Mouse (Mus musculus) stomach, postnatal 0 days (tissue): ENCODE results near the gene AI481877.

ENCODE experiments used
- CTCF ChIP-seq: IDR thresholded peaks from 2 replicates; pipeline ENCODE4 v1.5.1; 2016; ENCODE audit warnings: antibody characterized with exemption, low read depth, mild to moderate bottlenecking, moderate library complexity
- EP300 ChIP-seq: optimal IDR thresholded peaks from 2 replicates; pipeline ENCODE3; 2016; ENCODE audit warnings: antibody characterized with exemption

DNA sequence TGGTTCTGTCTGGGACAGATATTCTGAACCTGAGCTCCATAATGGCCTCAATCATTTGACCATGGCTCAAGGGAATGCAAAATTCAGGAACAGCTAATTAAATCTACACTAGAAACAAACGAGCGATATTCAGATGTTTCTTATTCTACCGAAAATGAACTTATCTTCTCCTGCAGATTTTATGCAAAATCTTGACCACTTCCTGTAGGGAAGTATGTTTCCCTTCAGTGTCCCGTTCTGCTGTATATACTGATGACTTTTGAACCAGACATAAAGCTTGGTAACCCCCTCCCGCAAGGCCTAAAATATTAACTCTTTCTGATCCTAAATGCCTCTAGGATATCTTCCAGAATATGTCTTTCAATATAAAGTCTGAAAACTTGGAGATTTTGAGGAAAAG, 12.1 kb upstream of the AI481877 start:
- TF ChIP-seq CTCF (no peak), EP300 (no peak)
